Mouse (Mus musculus) stomach, postnatal 0 days (tissue): Measurements from ENCODE around the gene Pik3c2g.

Experiments used
- CTCF ChIP-seq: IDR thresholded peaks from 2 replicates; pipeline ENCODE4 v1.5.1; 2016; ENCODE audit warnings: antibody characterized with exemption, low read depth, mild to moderate bottlenecking, moderate library complexity
- EP300 ChIP-seq: optimal IDR thresholded peaks from 2 replicates; pipeline ENCODE3; 2016; ENCODE audit warnings: antibody characterized with exemption

- no peak for TF ChIP-seq CTCF
- TF ChIP-seq EP300, result no peak
Measured at GRCm38 (mm10) chr6:139895637-139896036, 308.6 kb downstream of the Pik3c2g start.
